Mouse (Mus musculus) heart, postnatal 0 days (tissue): ENCODE measurements around the gene Cpsf2.

Experiments used
- CTCF ChIP-seq: IDR thresholded peaks from 2 replicates; pipeline ENCODE4 v1.5.1; 2016; ENCODE audit warnings: antibody characterized with exemption, control low read depth, low read depth
- EP300 ChIP-seq: IDR thresholded peaks from 2 replicates; pipeline ENCODE4 v1.6.1; 2016; ENCODE audit warnings: antibody characterized with exemption, low read depth

DNA sequence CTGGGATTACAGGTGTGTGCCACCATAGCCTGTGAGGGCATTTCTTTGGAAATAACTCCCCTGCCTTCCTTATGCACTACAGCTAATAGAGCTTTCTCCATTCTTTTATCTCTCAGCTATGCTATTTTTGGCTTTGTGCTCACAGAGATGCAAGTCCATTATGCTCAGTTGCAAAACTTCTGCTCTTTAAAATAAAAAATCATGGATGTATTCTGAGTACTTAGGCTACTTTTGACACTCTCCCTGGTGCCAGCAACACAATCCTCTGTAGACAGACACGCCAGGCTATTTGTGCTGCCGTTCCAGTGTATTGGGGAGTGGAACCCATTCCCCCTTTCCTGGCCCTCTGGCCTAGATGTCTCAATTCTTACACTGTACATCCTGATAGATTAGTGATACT is 64.1 kb downstream of the Cpsf2 start:
- no peak for TF ChIP-seq CTCF
- no peak for TF ChIP-seq EP300
